Mouse (Mus musculus) retina, embryonic 14.5 days (tissue): ENCODE data around the gene Smtnl2.

Experiments
- DNase-seq: peaks from one replicate; pipeline ENCODE4 v3.0.0-alpha.2; 2015; ENCODE audit warnings: low spot score

Gene Smtnl2

GRCm38 (mm10) chr11:72397811-72398525 lies 13.5 kb downstream of the Smtnl2 start:
- no peak for DNase-seq

DNA sequence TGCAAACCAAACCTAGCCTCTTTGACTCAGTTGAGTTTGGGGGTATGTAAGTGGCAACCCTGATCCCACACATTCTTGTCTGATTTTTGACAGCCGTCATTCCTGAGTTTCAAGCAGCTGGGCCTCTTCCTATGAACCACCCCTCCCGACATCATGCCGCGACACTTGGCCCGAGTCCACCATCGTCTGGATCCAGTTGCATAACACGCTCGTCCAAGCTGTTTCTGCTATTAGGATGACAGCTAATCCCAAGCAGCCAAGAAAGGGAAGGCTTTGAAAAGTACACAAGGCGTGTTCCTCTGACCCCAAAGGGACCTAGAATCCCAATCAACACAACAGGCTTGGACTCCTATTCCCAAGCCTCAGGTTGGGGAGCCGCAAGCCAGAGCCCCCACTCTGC lies 14.4 kb downstream of the Smtnl2 start:
- no peak for DNase-seq

DNA sequence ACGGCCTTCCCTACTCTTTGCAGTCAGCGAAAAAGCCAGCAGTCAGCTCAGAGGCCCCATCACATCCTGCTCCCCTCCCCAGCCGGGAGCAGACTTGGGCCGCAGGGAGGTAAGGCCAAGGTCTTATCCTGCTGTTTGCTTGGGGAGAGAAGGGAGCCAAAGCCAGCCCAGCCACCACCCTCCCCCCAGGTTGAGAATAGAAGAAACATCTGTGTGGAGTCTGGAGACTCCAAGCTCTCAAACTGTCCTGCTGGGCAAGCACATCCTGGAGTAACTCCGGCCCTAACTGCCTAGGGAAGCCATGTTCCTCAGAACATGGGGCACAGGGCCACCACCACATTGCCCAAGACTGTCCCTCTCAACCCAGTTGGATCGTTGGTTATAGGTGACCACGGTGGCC lies 14.9 kb downstream of the Smtnl2 start:
- no peak for DNase-seq

GRCm38 (mm10) chr11:72395652-72396051 lies 15.9 kb downstream of the Smtnl2 start:
- no peak for DNase-seq

DNA sequence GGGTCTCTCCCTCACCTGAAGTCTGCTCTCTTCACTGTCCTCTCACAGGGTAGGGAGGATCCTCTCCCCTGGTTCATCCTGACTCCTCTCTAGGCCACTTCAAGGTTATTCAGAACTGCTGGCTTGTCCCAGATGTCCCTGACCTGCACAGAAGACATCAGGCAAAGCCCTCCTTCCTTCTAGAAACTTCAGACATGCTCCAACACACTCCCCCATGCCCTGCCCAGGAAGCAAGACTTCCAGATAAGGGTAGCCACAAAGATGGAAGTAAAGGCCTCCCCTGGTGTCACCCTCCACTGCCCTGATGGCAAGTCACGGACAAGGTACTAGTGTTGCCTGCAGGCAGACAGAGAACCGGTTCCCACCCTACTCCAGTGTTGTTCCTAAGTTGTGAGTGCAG lies 16.8 kb downstream of the Smtnl2 start:
- no peak for DNase-seq

GRCm38 (mm10) chr11:72393669-72394068 lies 17.8 kb downstream of the Smtnl2 start:
- no peak for DNase-seq

GRCm38 (mm10) chr11:72393243-72393642 lies 18.3 kb downstream of the Smtnl2 start:
- DNase-seq: no peak

- DNase-seq: no peak
Observed at GRCm38 (mm10) chr11:72391181-72391580, 20.3 kb downstream of the Smtnl2 start.

DNA sequence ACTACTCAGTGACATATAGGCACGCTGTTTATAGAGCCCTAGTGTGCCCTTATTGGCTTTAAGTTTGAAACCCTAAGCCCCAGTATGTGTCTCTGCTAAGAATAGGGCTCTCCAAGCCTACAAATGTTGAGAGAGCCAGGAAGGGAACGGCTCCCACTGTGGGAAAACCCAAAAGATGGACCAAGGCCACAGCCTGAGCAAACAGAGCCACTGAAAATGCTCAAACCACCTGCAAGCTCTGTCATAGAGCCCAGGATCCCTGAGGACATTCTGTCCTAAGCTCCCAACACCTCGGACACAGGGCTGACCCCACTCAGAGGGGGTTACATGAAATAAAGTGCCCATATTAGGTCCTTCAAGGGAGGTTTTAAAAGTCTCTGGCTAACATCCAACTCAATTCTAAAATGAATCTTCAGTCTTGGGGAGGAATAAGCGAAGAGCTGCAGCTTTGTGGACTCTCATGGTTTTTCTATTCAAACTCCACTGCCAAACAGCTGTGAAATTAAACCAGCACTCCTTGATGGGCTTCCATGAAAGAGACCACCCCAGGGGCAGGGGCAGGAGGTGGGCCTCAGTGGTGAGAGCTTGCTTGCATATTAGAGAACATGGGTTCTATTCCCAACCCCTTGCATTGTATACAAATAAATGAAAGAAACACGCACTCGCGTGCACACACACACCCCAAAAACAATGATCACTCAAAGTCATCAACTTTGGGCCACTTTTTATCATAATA lies 21.9 kb downstream of the Smtnl2 start:
- DNase-seq: no peak

- DNase-seq: no peak
Observed at GRCm38 (mm10) chr11:72388113-72388529, 23.4 kb downstream of the Smtnl2 start.

GRCm38 (mm10) chr11:72379351-72379750 lies 32.2 kb downstream of the Smtnl2 start:
- DNase-seq: no peak

DNA sequence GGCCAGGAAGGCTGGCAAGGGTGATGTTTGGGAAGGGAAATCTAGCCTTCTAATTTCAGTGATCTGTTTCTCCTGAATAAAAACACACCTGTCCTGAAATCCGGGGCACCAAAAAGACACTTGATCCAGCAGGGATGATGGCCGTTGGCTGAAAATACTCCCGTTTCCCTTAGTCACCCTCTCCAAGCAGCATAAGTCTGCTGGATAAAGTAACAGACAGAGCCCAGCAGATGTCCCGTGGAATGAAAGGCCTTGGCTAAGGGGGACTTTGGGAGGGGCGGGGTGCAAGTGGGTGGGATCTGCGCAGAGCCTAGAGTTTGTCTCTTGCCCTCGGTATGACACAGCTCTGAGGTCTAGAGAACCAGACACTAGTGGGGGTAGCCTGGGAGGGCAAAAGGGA lies 33.3 kb downstream of the Smtnl2 start:
- DNase-seq: no peak

GRCm38 (mm10) chr11:72376562-72376961 lies 35.0 kb downstream of the Smtnl2 start:
- no peak for DNase-seq

GRCm38 (mm10) chr11:72369904-72370672 lies 41.4 kb downstream of the Smtnl2 start:
- no peak for DNase-seq

- DNase-seq: no peak
Observed at GRCm38 (mm10) chr11:72367934-72368674, 43.4 kb downstream of the Smtnl2 start.

GRCm38 (mm10) chr11:72366126-72366525 lies 45.4 kb downstream of the Smtnl2 start:
- no peak for DNase-seq

- no peak for DNase-seq
Observed at GRCm38 (mm10) chr11:72364526-72364925, 47.0 kb downstream of the Smtnl2 start.

- no peak for DNase-seq
Observed at GRCm38 (mm10) chr11:72363523-72364240, 47.8 kb downstream of the Smtnl2 start.

GRCm38 (mm10) chr11:72362347-72362741 lies 49.2 kb downstream of the Smtnl2 start, which contains the start of gene Tekt1:
Gene Tekt1, minus strand, starts transcription at chr11:72362442.
- DNase-seq: no peak

- peak; percentile 97 for DNase-seq
Observed at GRCm38 (mm10) chr11:72361385-72362346, 49.8 kb downstream of the Smtnl2 start.
